In genomic region chr12:25415641-25416040, GRCm38 (mm10) we compare ENCODE assay signal across 17 mouse cellular contexts.
DNase-seq lines count a peak whose midpoint lies in the region; ATAC-seq and TF ChIP-seq lines count a peak whose summit lies in the region.
"Had no signal": no experiment of that assay in that cellular context is flagged by ENCODE, and none has a peak within 500 bp of the region (broad histone marks: within the 10 kb centered on the region; RNA-seq: fewer than 3 reads in every experiment).

No protein-coding gene starts in this region.

- DNase-seq in hindbrain, embryonic 10.5 days (ENCODE audit: low spot score): peak; percentile 42
- DNase-seq in hindbrain, embryonic 14.5 days (ENCODE audit: low spot score): no peak
- no peak for DNase-seq in kidney, adult 2 months
- DNase-seq in neural tube, embryonic 11.5 days (ENCODE audit: low spot score): peak; percentile 36
- DNase-seq in mesoderm, embryonic 11.5 days (ENCODE audit: low read depth, low spot score): peak; percentile 41
- no peak for DNase-seq in layer of hippocampus, adult 9-11 months
- DNase-seq: cerebellum, adult 18-20 months; cerebellum, adult 9-11 months; cerebellum, postnatal 36 days; gastrocnemius, postnatal 25 days had no signal

- TF ChIP-seq POLR2A in kidney, adult 2 months (IDR thresholded peaks at IDR 0.05; ENCODE audit: low read depth, low read length): no peak

- no peak for TF ChIP-seq CTCF in kidney, adult 2 months (conservative IDR thresholded peaks at IDR 0.05; ENCODE audit: insufficient read depth, insufficient read length, low read depth, low read length)

- H3K4me3 ChIP-seq in hindbrain, embryonic 10.5 days: no peak overlapping the region
- no peak overlapping the region for H3K4me3 ChIP-seq in hindbrain, embryonic 14.5 days (replicated peaks; ENCODE audit: low read length)
- no peak overlapping the region for H3K4me3 ChIP-seq in kidney, embryonic 15.5 days (replicated peaks)
- H3K4me3 ChIP-seq in kidney, adult 2 months (ENCODE audit: insufficient read depth, low read depth, low read length): no peak overlapping the region
- no peak overlapping the region for H3K4me3 ChIP-seq in neural tube, embryonic 11.5 days (ENCODE audit: low read depth, low read length)
- no peak overlapping the region for H3K4me3 ChIP-seq in neural tube, embryonic 15.5 days (replicated peaks)
- H3K4me3 ChIP-seq: embryonic facial prominence, embryonic 13.5 days; forebrain, embryonic 13.5 days; gastrocnemius, adult 2 months; heart, embryonic 10.5 days; heart, embryonic 15.5 days had no signal

- ATAC-seq in hindbrain, embryonic 14.5 days (ENCODE audit: low FRiP score): no peak
- ATAC-seq in kidney, embryonic 15.5 days (replicated peaks; ENCODE audit: low FRiP score): no peak
- ATAC-seq in neural tube, embryonic 11.5 days (ENCODE audit: insufficient read depth, low FRiP score, low TSS enrichment): no peak
- ATAC-seq in neural tube, embryonic 15.5 days (ENCODE audit: low FRiP score): no peak
- ATAC-seq: forebrain, embryonic 13.5 days had no signal

- no peak overlapping the region for H3K4me2 ChIP-seq in hindbrain, embryonic 14.5 days (replicated peaks)
- no peak overlapping the region for H3K4me2 ChIP-seq in kidney, embryonic 15.5 days
- no peak overlapping the region for H3K4me2 ChIP-seq in neural tube, embryonic 11.5 days (ENCODE audit: low read depth)
- H3K4me2 ChIP-seq in neural tube, embryonic 15.5 days: no peak overlapping the region
- H3K4me2 ChIP-seq: embryonic facial prominence, embryonic 13.5 days; forebrain, embryonic 13.5 days; heart, embryonic 15.5 days had no signal

- H3K27me3 ChIP-seq in hindbrain, embryonic 10.5 days (ENCODE audit: insufficient read depth, poor library complexity, severe bottlenecking): no peaks in the 10 kb centered on the region
- no peaks in the 10 kb centered on the region for H3K27me3 ChIP-seq in hindbrain, embryonic 14.5 days (ENCODE audit: control insufficient read depth, insufficient read depth, low read length)
- no peaks in the 10 kb centered on the region for H3K27me3 ChIP-seq in kidney, embryonic 15.5 days
- H3K27me3 ChIP-seq in kidney, adult 2 months (replicated peaks; ENCODE audit: control insufficient read depth, insufficient read depth, low read length): no peaks in the 10 kb centered on the region
- H3K27me3 ChIP-seq in neural tube, embryonic 11.5 days (ENCODE audit: control insufficient read depth, insufficient read depth, low read length): no peaks in the 10 kb centered on the region
- no peaks in the 10 kb centered on the region for H3K27me3 ChIP-seq in neural tube, embryonic 15.5 days (replicated peaks)
- H3K27me3 ChIP-seq: embryonic facial prominence, embryonic 13.5 days; forebrain, embryonic 13.5 days; heart, embryonic 15.5 days had no signal

- 0 out of 2 replicates have a peak, but pooled peaks cover 3% of the 10 kb centered on the region for H3K36me3 ChIP-seq in hindbrain, embryonic 10.5 days
- H3K36me3 ChIP-seq in hindbrain, embryonic 14.5 days (replicated peaks; ENCODE audit: control insufficient read depth, insufficient read depth): no peaks in the 10 kb centered on the region
- H3K36me3 ChIP-seq in kidney, embryonic 15.5 days: no peaks in the 10 kb centered on the region
- H3K36me3 ChIP-seq in kidney, adult 2 months (ENCODE audit: control insufficient read depth, insufficient read depth, low read length): no peaks in the 10 kb centered on the region
- H3K36me3 ChIP-seq in neural tube, embryonic 11.5 days (ENCODE audit: control insufficient read depth, insufficient read depth, low read length): no peaks in the 10 kb centered on the region
- no peaks in the 10 kb centered on the region for H3K36me3 ChIP-seq in neural tube, embryonic 15.5 days
- H3K36me3 ChIP-seq: embryonic facial prominence, embryonic 13.5 days; heart, embryonic 15.5 days had no signal

- WGBS in hindbrain, embryonic 10.5 days: 22% methylated on average over 3 of the region's 3 CpGs
- 17% methylated on average over 3 of the region's 3 CpGs for WGBS in hindbrain, embryonic 14.5 days
- WGBS in kidney, embryonic 15.5 days: 33% methylated on average over 3 of the region's 3 CpGs
- 39% methylated on average over 3 of the region's 3 CpGs for WGBS in kidney, adult 2 months
- 31% methylated on average over 3 of the region's 3 CpGs for WGBS in neural tube, embryonic 11.5 days
- WGBS in neural tube, embryonic 15.5 days: 34% methylated on average over 3 of the region's 3 CpGs

- H3K27ac ChIP-seq in hindbrain, embryonic 10.5 days: peak overlapping the region; percentile 75
- no peak overlapping the region for H3K27ac ChIP-seq in hindbrain, embryonic 14.5 days
- peak overlapping the region; percentile 68 for H3K27ac ChIP-seq in kidney, embryonic 15.5 days
- H3K27ac ChIP-seq in kidney, adult 2 months (ENCODE audit: insufficient read depth, low read depth, low read length): no peak overlapping the region
- H3K27ac ChIP-seq in neural tube, embryonic 11.5 days (ENCODE audit: low read depth, low read length): no peak overlapping the region
- no peak overlapping the region for H3K27ac ChIP-seq in neural tube, embryonic 15.5 days (replicated peaks)
- H3K27ac ChIP-seq: embryonic facial prominence, embryonic 13.5 days; forebrain, embryonic 13.5 days; gastrocnemius, adult 2 months; heart, embryonic 15.5 days had no signal

- no peak overlapping the region for H3K9ac ChIP-seq in hindbrain, embryonic 14.5 days
- no peak overlapping the region for H3K9ac ChIP-seq in kidney, embryonic 15.5 days
- no peak overlapping the region for H3K9ac ChIP-seq in neural tube, embryonic 11.5 days (ENCODE audit: low read length)
- no peak overlapping the region for H3K9ac ChIP-seq in neural tube, embryonic 15.5 days (replicated peaks)
- H3K9ac ChIP-seq: embryonic facial prominence, embryonic 13.5 days; forebrain, embryonic 13.5 days; heart, embryonic 15.5 days had no signal

- H3K9me3 ChIP-seq in hindbrain, embryonic 10.5 days: peaks cover 14% of the 10 kb centered on the region
- no peaks in the 10 kb centered on the region for H3K9me3 ChIP-seq in hindbrain, embryonic 14.5 days (ENCODE audit: control insufficient read depth, low read length)
- no peaks in the 10 kb centered on the region; the same call in 1 of the 2 replicates for H3K9me3 ChIP-seq in kidney, embryonic 15.5 days (replicated peaks)
- no peaks in the 10 kb centered on the region for H3K9me3 ChIP-seq in neural tube, embryonic 11.5 days (ENCODE audit: control insufficient read depth, low read length)
- no peaks in the 10 kb centered on the region for H3K9me3 ChIP-seq in neural tube, embryonic 15.5 days (replicated peaks)
- H3K9me3 ChIP-seq: embryonic facial prominence, embryonic 13.5 days; heart, embryonic 15.5 days had no signal

- H3K4me1 ChIP-seq in hindbrain, embryonic 10.5 days (replicated peaks): peaks cover 27% of the 10 kb centered on the region
- peaks cover 6% of the 10 kb centered on the region for H3K4me1 ChIP-seq in hindbrain, embryonic 14.5 days (replicated peaks; ENCODE audit: control insufficient read depth, insufficient read depth, low read length)
- peaks cover 16% of the 10 kb centered on the region for H3K4me1 ChIP-seq in kidney, embryonic 15.5 days
- 0 out of 2 replicates have a peak, but pooled peaks cover 2% of the 10 kb centered on the region for H3K4me1 ChIP-seq in kidney, adult 2 months (ENCODE audit: control insufficient read depth, insufficient read depth, low read length)
- H3K4me1 ChIP-seq in neural tube, embryonic 11.5 days (ENCODE audit: control insufficient read depth, insufficient read depth, low read length): peaks cover 14% of the 10 kb centered on the region
- H3K4me1 ChIP-seq in neural tube, embryonic 15.5 days: no peaks in the 10 kb centered on the region; the same call in 1 of the 2 replicates

Comparison
In these comparisons a context has a peak if more than half of its experiments do, and no peak if none do; other contexts are left out.
1. DNase-seq: peak in hindbrain, embryonic 10.5 days (single experiment), neural tube, embryonic 11.5 days (single experiment) and mesoderm, embryonic 11.5 days (single experiment); none in hindbrain, embryonic 14.5 days (single experiment), kidney, adult 2 months (single experiment) and layer of hippocampus, adult 9-11 months (single experiment).
2. H3K27ac ChIP-seq: peak in hindbrain, embryonic 10.5 days (single experiment) and kidney, embryonic 15.5 days (single experiment); none in hindbrain, embryonic 14.5 days (single experiment), kidney, adult 2 months (single experiment), neural tube, embryonic 11.5 days (single experiment) and neural tube, embryonic 15.5 days (single experiment).